Mouse (Mus musculus) stomach, embryonic 15.5 days (tissue): Measurements from ENCODE around the gene Ltf. TPM values are rescaled to one million over a fixed set of nuclear protein-coding genes. Genes with fewer than 3 reads are reported as not detected.

Experiments
- ATAC-seq: fragments of 200-750 bp; cut with Nextera tagmentation; 2 replicates; pipeline ENCODE4 v1.8.0; 2017; ENCODE audit warnings: low read depth, moderate number of reproducible peaks, moderate TSS enrichment; ENCODE audit not compliant: insufficient read depth, low FRiP score
- H3K27ac ChIP-seq: fragments of 300-500 bp; sonication (generic); 2 replicates; pipeline ENCODE4 v1.5.1; 2015; ENCODE audit warnings: mild to moderate bottlenecking, inconsistent platforms
- H3K27me3 ChIP-seq: fragments of 300-500 bp; sonication (generic); replicated peaks from 2 replicates; pipeline ENCODE4 v1.6.1; 2015; ENCODE audit warnings: inconsistent platforms
- H3K36me3 ChIP-seq: fragments of 300-500 bp; sonication (generic); 2 replicates; pipeline ENCODE4 v1.6.1; 2015; ENCODE audit warnings: inconsistent platforms
- H3K4me1 ChIP-seq: fragments of 300-500 bp; sonication (generic); 2 replicates; pipeline ENCODE4 v1.6.1; 2015; ENCODE audit warnings: inconsistent platforms
- H3K4me2 ChIP-seq: fragments of 300-500 bp; sonication (generic); 2 replicates; pipeline ENCODE4 v1.6.1; 2015; ENCODE audit warnings: mild to moderate bottlenecking, inconsistent platforms
- H3K4me3 ChIP-seq: fragments of 300-500 bp; sonication (generic); replicated peaks from 2 replicates; pipeline ENCODE4 v1.5.1; 2015; ENCODE audit warnings: inconsistent platforms
- H3K9ac ChIP-seq: fragments of 300-500 bp; sonication (generic); 2 replicates; pipeline ENCODE4 v1.6.1; 2015; ENCODE audit warnings: inconsistent platforms
- H3K9me3 ChIP-seq: fragments of 300-500 bp; sonication (generic); 2 replicates; pipeline ENCODE4 v1.6.1; 2016; ENCODE audit warnings: inconsistent platforms
- WGBS: fragments of 180-500 bp; shearing (Covaris S2); methylation state at CpG from one replicate; pipeline ENCODE4 v1.1.7; 2015; 5-methylcytosine and 5-hydroxymethylcytosine counted together
- polyA plus RNA-seq: library from polyadenylated mRNA; unstranded; fragments of >200 nt; fragmentation: Nextera tagmentation; extraction: Ambion mirVana; gene quantifications from 2 replicates; pipeline ENCODE4 v1.2.1, GENCODE M21; 2015

The Ltf gene
- polyA plus RNA-seq, 1 experiment from 2014 or later: 32.0 TPM

DNA sequence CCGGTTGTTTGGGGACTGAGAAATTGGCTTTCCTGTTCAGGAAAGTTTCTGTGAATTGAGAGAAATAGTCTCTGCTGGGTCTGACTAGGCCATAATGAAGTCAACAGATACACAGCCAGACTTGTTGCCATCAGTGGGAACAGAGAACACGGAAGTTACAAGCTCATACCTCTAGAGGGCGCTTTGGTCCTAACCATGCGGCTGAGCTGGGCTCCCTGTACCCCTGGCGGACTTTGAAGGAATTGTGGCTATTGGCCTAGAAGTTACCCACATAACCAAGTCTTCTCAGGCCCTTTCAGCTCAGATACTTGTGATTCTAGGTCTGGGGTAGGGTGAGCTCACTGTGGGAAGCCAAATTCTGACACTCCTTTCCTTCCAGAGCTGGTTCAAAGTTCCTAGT is 21.8 kb upstream of the Ltf start:
- Histone ChIP-seq H3K27ac (no peak overlapping the region), H3K9me3 (no peaks in the 10 kb centered on the region), H3K4me3 (no peak overlapping the region), H3K27me3 (no peaks in the 10 kb centered on the region), H3K9ac (no peak overlapping the region), H3K4me1 (0 out of 2 replicates have a peak, but pooled peaks cover 6% of the 10 kb centered on the region), H3K36me3 (no peaks in the 10 kb centered on the region), H3K4me2 (no peak overlapping the region)
- WGBS: 5% methylated on average over 5 of the region's 5 CpGs
- ATAC-seq: no peak

DNA sequence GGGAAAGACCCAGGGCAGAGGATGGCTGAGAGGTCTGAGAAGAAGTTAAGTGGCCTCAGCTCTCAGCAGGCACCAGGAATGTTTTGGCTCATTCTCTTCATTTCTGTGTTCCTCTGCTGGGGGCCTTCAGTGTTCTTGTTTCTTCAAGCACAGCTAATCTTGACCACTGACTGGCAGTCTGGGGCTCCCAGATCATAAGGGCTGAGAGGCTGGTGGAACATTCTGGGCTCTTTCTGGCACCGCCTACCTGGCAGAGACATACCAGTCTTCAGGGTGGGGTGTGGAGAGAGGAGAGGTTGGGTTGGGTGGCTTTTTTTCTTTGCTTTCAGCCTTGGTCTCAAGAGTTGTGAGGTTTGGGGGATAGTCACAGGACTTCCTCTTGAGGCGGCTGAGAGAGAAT is 20.0 kb upstream of the Ltf start:
- no peak overlapping the region for H3K9ac ChIP-seq

DNA sequence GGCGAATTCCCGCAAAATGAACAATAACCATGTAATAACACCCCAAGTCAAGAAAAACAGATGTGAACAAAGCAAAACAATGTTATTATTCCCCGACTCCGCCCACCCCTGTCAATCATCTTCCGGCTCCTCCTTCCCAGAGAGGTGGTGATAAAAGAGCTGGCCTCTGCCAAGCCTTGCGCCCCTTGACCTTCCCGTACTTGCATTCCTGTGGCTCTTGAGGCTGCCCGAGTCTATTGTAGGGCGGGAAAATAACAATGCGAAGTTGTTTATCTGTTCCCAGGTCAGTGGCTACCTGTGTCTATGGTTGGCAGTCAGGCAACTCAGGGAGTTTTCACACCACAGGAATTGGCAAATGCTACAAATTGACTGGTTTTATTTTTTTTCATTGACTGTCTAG is 19.2 kb upstream of the Ltf start:
- Histone ChIP-seq H3K4me2 (no peak overlapping the region), H3K4me3 (no peak overlapping the region), H3K9me3 (no peaks in the 10 kb centered on the region), H3K27me3 (no peaks in the 10 kb centered on the region), H3K27ac (no peak overlapping the region), H3K9ac (no peak overlapping the region), H3K4me1 (0 out of 2 replicates have a peak, but pooled peaks cover 4% of the 10 kb centered on the region), H3K36me3 (no peaks in the 10 kb centered on the region)
- 66% methylated on average over 10 of the region's 10 CpGs for WGBS
- ATAC-seq: no peak

More for the DNA sequence above, 20.0 kb upstream of the Ltf start:
- H3K27ac ChIP-seq: no peak overlapping the region
- no peak overlapping the region for H3K4me3 ChIP-seq
- 0 out of 2 replicates have a peak, but pooled peaks cover 6% of the 10 kb centered on the region for H3K4me1 ChIP-seq
- H3K9me3 ChIP-seq: no peaks in the 10 kb centered on the region
- no peak overlapping the region for H3K4me2 ChIP-seq
- 87% methylated on average over 2 of the region's 2 CpGs for WGBS
- H3K36me3 ChIP-seq: no peaks in the 10 kb centered on the region
- no peak for ATAC-seq
- no peaks in the 10 kb centered on the region for H3K27me3 ChIP-seq

DNA sequence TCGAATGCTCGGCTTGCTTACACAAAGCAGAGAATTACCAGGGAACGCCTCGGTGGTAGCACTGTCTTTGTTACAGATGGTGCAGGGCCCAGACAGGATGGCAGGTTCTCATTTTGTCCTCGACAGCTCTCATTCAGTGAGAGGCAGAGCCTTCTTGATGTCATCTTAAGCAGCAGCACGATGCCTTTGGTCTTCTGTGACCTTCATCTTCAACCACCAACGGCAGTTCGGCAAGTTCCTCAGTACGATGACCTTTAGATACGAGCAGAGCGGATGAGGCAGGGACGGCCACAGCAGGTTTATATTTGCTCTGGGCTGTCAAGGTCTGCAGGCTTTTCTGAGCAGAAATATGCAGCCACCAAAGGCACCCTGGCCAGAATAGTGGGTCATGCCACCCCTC is 17.4 kb upstream of the Ltf start:
- no peak overlapping the region for H3K9ac ChIP-seq

DNA sequence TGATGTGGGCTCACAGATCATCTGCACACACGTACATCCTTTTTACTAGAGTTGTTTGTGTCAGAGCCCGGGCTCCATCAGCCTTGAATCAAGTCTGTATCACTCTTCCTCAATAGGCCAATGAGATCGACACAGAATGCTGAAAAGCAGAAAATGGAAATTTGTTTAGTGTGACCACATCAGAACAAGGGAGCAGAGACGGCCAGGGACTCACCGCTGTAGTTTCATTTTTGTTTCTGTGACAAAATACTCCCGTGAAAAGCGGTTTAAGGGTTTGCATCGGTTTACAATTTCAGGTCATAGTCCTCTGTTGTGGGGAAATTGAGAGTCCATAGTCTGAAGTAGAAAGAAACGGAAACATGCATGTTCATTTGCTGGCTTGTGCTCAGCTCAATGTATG is 15.8 kb upstream of the Ltf start:
- Histone ChIP-seq H3K27me3 (no peaks in the 10 kb centered on the region), H3K4me2 (no peak overlapping the region), H3K4me1 (no peaks in the 10 kb centered on the region), H3K4me3 (no peak overlapping the region), H3K9me3 (no peaks in the 10 kb centered on the region), H3K9ac (no peak overlapping the region), H3K36me3 (no peaks in the 10 kb centered on the region), H3K27ac (no peak overlapping the region)
- no peak for ATAC-seq
- WGBS: 86% methylated on average over 9 of the region's 9 CpGs

More for the DNA sequence above, 17.4 kb upstream of the Ltf start:
- H3K27ac ChIP-seq: no peak overlapping the region
- no peaks in the 10 kb centered on the region for H3K9me3 ChIP-seq
- H3K36me3 ChIP-seq: no peaks in the 10 kb centered on the region
- no peak overlapping the region for H3K4me2 ChIP-seq
- H3K4me3 ChIP-seq: no peak overlapping the region
- H3K4me1 ChIP-seq: 0 out of 2 replicates have a peak, but pooled peaks cover 3% of the 10 kb centered on the region
- H3K27me3 ChIP-seq: no peaks in the 10 kb centered on the region
- no peak for ATAC-seq
- 68% methylated on average over 12 of the region's 12 CpGs for WGBS

DNA sequence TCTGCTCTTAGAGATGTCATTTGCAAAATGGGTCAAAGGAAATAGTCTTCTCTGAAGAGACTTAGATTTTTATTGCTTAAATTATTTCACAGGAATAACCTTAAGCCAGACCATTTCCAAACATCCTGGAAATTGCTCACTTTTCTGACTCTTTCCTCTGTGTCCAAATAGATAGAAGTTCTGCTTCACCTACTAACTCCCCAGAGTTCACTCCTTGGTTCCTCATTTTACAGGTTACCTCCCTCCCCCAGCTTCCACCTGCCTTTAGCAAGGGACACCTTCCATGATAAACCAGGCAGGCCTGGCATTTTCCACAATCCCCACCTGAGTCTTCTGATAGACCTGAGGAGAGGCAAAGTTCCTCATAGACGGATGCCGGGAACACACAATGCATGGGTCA is 12.5 kb upstream of the Ltf start:
- Histone ChIP-seq H3K4me3 (no peak overlapping the region), H3K27ac (no peak overlapping the region), H3K9me3 (no peaks in the 10 kb centered on the region), H3K9ac (no peak overlapping the region), H3K27me3 (no peaks in the 10 kb centered on the region), H3K4me1 (no peaks in the 10 kb centered on the region), H3K36me3 (no peaks in the 10 kb centered on the region), H3K4me2 (no peak overlapping the region)
- no peak for ATAC-seq
- 95% methylated on average over 2 of the region's 2 CpGs for WGBS

DNA sequence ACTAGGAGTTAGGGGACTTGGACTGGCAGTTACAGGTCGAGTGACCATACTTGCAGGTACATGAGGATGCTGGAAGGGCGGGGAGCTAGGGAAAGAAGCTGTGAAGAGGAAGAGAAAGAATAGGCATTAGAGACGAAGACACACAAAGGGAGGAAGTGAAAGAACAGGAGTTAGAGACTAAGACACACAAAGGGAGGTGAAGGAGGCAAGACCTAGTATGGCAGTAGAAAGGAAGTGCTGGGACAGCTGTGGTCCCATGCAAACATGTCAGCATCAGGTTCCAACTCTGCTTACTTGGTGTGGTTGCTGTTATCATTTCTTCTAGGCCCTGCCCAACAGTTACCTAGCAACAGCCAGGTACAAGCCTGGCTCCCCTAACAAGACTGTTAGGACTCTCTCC is 9.3 kb upstream of the Ltf start:
- H3K9me3 ChIP-seq: no peaks in the 10 kb centered on the region
- no peaks in the 10 kb centered on the region for H3K27me3 ChIP-seq
- H3K4me1 ChIP-seq: no peaks in the 10 kb centered on the region
- H3K36me3 ChIP-seq: no peaks in the 10 kb centered on the region
- 60% methylated on average over 3 of the region's 3 CpGs for WGBS
- H3K4me3 ChIP-seq: no peak overlapping the region
- H3K27ac ChIP-seq: no peak overlapping the region
- no peak overlapping the region for H3K4me2 ChIP-seq
- no peak overlapping the region for H3K9ac ChIP-seq
- no peak for ATAC-seq

DNA sequence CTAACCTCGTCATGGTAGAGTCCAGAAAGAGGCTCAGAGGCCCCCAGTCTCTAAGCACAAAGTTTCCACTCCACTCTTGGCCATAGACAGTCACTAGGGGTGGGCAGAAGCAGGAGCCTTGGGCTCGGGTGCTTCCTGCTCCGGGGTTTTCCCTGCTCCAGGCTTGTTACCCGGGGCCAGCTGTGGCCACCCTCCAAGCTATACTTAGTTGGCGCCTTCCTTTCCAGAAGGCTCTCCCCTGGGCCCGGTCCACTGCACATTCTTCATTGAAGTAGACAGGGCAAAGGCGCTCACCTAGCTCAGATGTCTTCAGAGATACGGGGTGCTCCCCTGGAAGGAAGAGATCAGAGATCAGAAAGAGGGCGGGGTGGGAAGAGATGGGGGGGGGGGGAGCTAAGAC is 7.5 kb upstream of the Ltf start:
- 74% methylated on average over 9 of the region's 9 CpGs for WGBS

DNA sequence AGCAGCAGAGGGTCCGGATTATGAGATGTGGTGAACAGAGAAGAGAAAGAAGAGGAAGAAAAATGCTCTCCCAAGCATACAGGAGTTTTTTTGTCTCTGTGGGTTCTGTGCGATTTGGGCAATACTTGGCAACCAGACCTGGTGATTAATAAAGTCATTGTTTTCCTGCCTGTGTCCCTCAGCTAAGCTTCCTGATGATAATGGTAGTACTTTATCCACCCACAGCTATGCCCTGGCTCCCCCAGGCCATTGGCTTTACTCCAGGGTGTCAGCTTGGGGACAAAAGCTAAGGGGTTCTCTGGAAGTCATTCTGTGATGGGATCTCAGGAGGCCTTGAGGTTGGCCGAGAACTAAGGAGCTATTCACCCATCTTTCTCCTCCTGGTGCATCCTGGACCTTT is 7.0 kb upstream of the Ltf start:
- no peaks in the 10 kb centered on the region for H3K9me3 ChIP-seq
- no peaks in the 10 kb centered on the region for H3K27me3 ChIP-seq
- no peaks in the 10 kb centered on the region for H3K4me1 ChIP-seq
- H3K36me3 ChIP-seq: no peaks in the 10 kb centered on the region
- no peak overlapping the region for H3K9ac ChIP-seq
- H3K27ac ChIP-seq: no peak overlapping the region
- no peak overlapping the region for H3K4me2 ChIP-seq
- 65% methylated on average over 3 of the region's 3 CpGs for WGBS
- no peak overlapping the region for H3K4me3 ChIP-seq
- no peak for ATAC-seq

More for the DNA sequence above, 7.5 kb upstream of the Ltf start:
- no peak overlapping the region for H3K9ac ChIP-seq
- no peak overlapping the region for H3K4me2 ChIP-seq
- ATAC-seq: no peak
- H3K27me3 ChIP-seq: no peaks in the 10 kb centered on the region
- no peaks in the 10 kb centered on the region for H3K4me1 ChIP-seq
- no peak overlapping the region for H3K4me3 ChIP-seq
- no peak overlapping the region for H3K27ac ChIP-seq
- H3K9me3 ChIP-seq: no peaks in the 10 kb centered on the region
- H3K36me3 ChIP-seq: no peaks in the 10 kb centered on the region

DNA sequence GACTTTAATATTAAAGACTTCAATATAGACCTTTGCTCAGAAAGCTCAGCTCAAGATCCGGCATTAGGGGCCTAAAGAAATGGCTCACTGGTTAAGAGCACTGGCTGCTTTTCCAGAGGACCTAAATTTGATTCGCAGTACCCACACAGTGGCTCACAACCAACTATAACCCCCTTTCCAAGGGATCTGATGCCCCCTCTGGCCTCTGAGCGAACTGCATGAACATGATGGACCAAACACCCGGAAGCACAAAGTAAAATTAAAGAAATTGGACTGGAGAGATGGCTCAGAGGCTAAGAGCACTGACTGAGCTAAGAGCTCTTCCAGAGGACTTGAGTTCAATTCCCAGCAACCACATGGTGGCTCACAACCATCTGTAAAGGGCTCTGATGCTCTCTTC is 3.4 kb upstream of the Ltf start:
- H3K9ac ChIP-seq: no peak overlapping the region
- no peak overlapping the region for H3K27ac ChIP-seq
- no peak overlapping the region for H3K4me3 ChIP-seq
- no peaks in the 10 kb centered on the region for H3K27me3 ChIP-seq
- no peaks in the 10 kb centered on the region for H3K4me1 ChIP-seq
- no peak overlapping the region for H3K4me2 ChIP-seq
- WGBS: 85% methylated on average over 4 of the region's 4 CpGs
- H3K9me3 ChIP-seq: no peaks in the 10 kb centered on the region
- no peaks in the 10 kb centered on the region for H3K36me3 ChIP-seq
- ATAC-seq: no peak

DNA sequence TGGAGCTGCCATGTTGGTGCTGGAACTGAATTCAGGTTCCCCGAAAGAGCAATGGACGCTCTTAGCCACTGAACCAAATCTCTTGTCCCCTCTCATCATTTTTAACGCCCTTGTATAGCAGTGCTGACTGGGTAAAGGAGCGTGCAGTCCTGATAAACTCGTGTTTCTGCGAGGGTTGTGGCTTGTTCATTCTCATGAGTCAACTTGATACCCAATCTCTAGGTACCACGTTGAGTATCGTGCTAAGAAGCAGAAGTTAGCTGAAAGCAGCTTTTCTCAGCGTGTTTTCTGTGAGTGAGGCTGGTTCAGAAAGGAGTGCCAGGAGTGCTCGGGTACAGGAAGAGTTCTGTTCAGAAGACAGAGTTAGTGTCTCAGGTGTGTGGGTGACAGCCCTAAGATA is 7.7 kb downstream of the Ltf start:
- H3K27ac ChIP-seq: no peak overlapping the region
- 86% methylated on average over 10 of the region's 10 CpGs for WGBS
- no peak overlapping the region for H3K4me3 ChIP-seq
- no peaks in the 10 kb centered on the region for H3K36me3 ChIP-seq
- H3K4me1 ChIP-seq: no peaks in the 10 kb centered on the region
- H3K9me3 ChIP-seq: no peaks in the 10 kb centered on the region
- H3K4me2 ChIP-seq: no peak overlapping the region
- H3K27me3 ChIP-seq: no peaks in the 10 kb centered on the region
- no peak for ATAC-seq
- H3K9ac ChIP-seq: no peak overlapping the region

DNA sequence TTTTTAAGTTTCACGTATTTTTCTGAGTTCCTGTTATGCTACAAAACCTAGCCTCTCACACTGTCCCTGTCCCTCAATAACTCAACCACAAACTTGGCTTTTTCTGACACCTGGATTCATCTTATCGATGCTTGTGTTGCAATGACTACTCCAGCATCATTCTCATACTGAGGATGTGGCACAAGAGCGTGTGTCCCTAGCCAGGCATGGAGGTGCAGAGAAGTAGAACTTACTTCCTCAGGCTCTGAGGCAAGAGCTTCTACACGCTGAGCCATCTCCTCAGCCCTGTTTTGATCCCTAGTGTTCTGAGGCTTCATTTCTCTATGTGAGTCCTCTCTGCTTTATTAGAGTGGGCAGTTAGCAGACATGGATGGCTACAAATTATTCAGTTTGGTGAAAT is 14.6 kb downstream of the Ltf start:
- Histone ChIP-seq H3K4me3 (no peak overlapping the region), H3K36me3 (no peaks in the 10 kb centered on the region), H3K4me2 (no peak overlapping the region), H3K9me3 (no peaks in the 10 kb centered on the region), H3K27me3 (no peaks in the 10 kb centered on the region), H3K9ac (no peak overlapping the region), H3K4me1 (no peaks in the 10 kb centered on the region), H3K27ac (no peak overlapping the region)
- WGBS: 85% methylated on average over 4 of the region's 4 CpGs
- no peak for ATAC-seq

DNA sequence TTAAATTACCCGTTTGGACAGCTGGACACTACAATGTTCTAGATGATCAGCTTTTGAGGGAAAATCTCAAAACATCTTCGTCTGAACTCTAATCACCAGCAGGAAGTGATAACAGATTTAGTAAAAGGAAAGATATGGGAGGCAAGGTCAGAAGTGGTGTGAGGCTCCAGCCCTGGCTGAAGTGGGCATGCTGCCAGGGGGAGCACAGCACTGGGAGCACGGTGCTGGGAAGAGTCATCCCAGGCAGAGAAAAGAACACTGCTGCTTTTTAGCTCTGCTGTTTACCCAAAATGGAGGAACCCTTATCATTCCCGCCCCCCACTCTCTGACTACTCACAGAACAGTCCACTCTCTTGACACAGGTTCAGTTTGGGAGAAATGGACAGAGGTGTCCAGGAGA is 20.9 kb downstream of the Ltf start:
- Histone ChIP-seq H3K4me1 (no peaks in the 10 kb centered on the region), H3K4me3 (no peak overlapping the region), H3K27me3 (no peaks in the 10 kb centered on the region), H3K9ac (no peak overlapping the region), H3K27ac (no peak overlapping the region), H3K9me3 (no peaks in the 10 kb centered on the region), H3K4me2 (no peak overlapping the region), H3K36me3 (no peaks in the 10 kb centered on the region)
- no peak for ATAC-seq
- WGBS: 73% methylated on average over 4 of the region's 4 CpGs
